Mouse (Mus musculus) left cerebral cortex, adult 8-10 months (tissue): Measurements from ENCODE around the gene Tmem233. TPM values are rescaled to one million over a fixed set of nuclear protein-coding genes. Genes with fewer than 3 reads are reported as not detected.

ENCODE experiments used
- DNase-seq, 2 experiments: peaks; one replicate each; pipeline ENCODE4 v3.0.0; 2022; ENCODE audit warnings: low spot score in 2 of 2
- total RNA-seq, 4 experiments: library from RNA; stranded (reverse); gene quantifications; 2 replicates each; pipeline ENCODE4 v1.2.4; 2022

The Tmem233 gene
- total RNA-seq, 4 experiments from 2014 or later = 0.18 TPM; not detected in 3

DNA sequence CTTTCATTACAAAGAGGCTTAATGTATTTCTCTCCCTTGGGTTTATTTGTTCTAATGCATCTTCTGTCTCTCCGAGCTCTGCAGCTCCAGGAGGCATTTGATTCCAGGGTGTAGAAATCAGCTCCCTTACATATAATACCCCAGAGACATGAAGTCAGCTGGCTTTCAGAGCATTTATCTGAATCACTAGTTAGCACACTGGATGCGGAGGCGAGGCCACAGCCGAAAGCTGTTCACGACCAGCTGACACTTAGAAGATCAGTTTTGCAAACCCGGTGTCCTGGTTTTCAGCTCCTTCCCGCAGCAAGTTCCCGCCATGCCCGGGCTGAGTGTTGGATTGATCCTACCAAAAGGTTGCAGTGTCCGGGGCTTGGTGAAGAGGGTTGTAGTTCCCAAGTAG lies 78.8 kb downstream of the Tmem233 start:
- no peak for DNase-seq

GRCm38 (mm10) chr5:116003825-116004224 lies 79.2 kb downstream of the Tmem233 start:
- DNase-seq = no peak

- no peak for DNase-seq
Measured at GRCm38 (mm10) chr5:116003154-116003553, 79.9 kb downstream of the Tmem233 start.

GRCm38 (mm10) chr5:115997376-115997775 lies 85.7 kb downstream of the Tmem233 start:
- no peak for DNase-seq

GRCm38 (mm10) chr5:115994101-115994500 lies 88.9 kb downstream of the Tmem233 start:
- no peak for DNase-seq

GRCm38 (mm10) chr5:115991717-115992116 lies 91.3 kb downstream of the Tmem233 start:
- no peak for DNase-seq

Other genes with a start within 250 kb of the Tmem233 start
- gene Cit, start 238.0 kb downstream of the Tmem233 start, total RNA-seq = 100 to 1,000 TPM; 181 to 207 (median 194) TPM
- 10 to 100 TPM; 23.8 to 31.5 (median 28.7) TPM for gene Prkab1, start 58.7 kb downstream of the Tmem233 start, total RNA-seq
- under 1 TPM; 0.21 to 0.44 (median 0.31) TPM for gene Ccdc60, start 205.7 kb upstream of the Tmem233 start, total RNA-seq